Mouse (Mus musculus) hindbrain, embryonic 12.5 days (tissue): Measurements from ENCODE around the gene Lamtor5. TPM values are rescaled to one million over a fixed set of nuclear protein-coding genes. Genes with fewer than 3 reads are reported as not detected.

Experiments
- ATAC-seq: fragments of 200-750 bp; cut with Nextera tagmentation; 2 replicates; pipeline ENCODE4 v1.8.0; 2017; ENCODE audit warnings: moderate TSS enrichment; ENCODE audit not compliant: low FRiP score
- H3K27ac ChIP-seq: fragments of 300-500 bp; sonication (generic); 2 replicates; pipeline ENCODE4 v1.5.1; 2016; ENCODE audit warnings: mild to moderate bottlenecking
- H3K27me3 ChIP-seq: fragments of 300-500 bp; sonication (generic); 2 replicates; pipeline ENCODE4 v1.6.1; 2016; ENCODE audit warnings: mild to moderate bottlenecking
- H3K36me3 ChIP-seq: fragments of 300-500 bp; sonication (generic); 2 replicates; pipeline ENCODE4 v1.6.1; 2016; ENCODE audit warnings: mild to moderate bottlenecking
- H3K4me1 ChIP-seq: fragments of 300-500 bp; sonication (generic); 2 replicates; pipeline ENCODE4 v1.6.1; 2016
- H3K4me2 ChIP-seq: fragments of 300-500 bp; sonication (generic); replicated peaks from 2 replicates; pipeline ENCODE4 v1.6.1; 2016; ENCODE audit warnings: mild to moderate bottlenecking
- H3K4me3 ChIP-seq: fragments of 300-500 bp; sonication (generic); 2 replicates; pipeline ENCODE4 v1.5.1; 2016; ENCODE audit warnings: mild to moderate bottlenecking
- H3K9ac ChIP-seq: fragments of 300-500 bp; sonication (generic); 2 replicates; pipeline ENCODE4 v1.6.1; 2016; ENCODE audit warnings: mild to moderate bottlenecking, moderate library complexity
- H3K9me3 ChIP-seq: fragments of 300-500 bp; sonication (generic); replicated peaks from 2 replicates; pipeline ENCODE4 v1.6.1; 2016; ENCODE audit warnings: mild to moderate bottlenecking
- WGBS: fragments of 180-500 bp; shearing (Covaris S2); methylation state at CpG from one replicate; pipeline ENCODE4 v1.1.7; 2016; 5-methylcytosine and 5-hydroxymethylcytosine counted together
- polyA plus RNA-seq: library from polyadenylated mRNA; unstranded; fragments of >200 nt; fragmentation: Nextera tagmentation; extraction: Ambion mirVana; gene quantifications from 2 replicates; pipeline ENCODE4 v1.2.1, GENCODE M21; 2016

Gene Lamtor5
- polyA plus RNA-seq, 1 experiment from 2014 or later, result 177 TPM

- Histone ChIP-seq H3K27ac (no peak overlapping the region), H3K36me3 (no peaks in the 10 kb centered on the region), H3K4me3 (no peak overlapping the region), H3K27me3 (no peaks in the 10 kb centered on the region), H3K9me3 (no peaks in the 10 kb centered on the region), H3K4me1 (no peaks in the 10 kb centered on the region), H3K4me2 (no peak overlapping the region), H3K9ac (no peak overlapping the region)
- ATAC-seq, result no peak
- 61% methylated on average over 3 of the region's 3 CpGs for WGBS
Measured at GRCm38 (mm10) chr3:107249042-107249441, 29.6 kb upstream of the Lamtor5 start.

GRCm38 (mm10) chr3:107250320-107250719 lies 28.3 kb upstream of the Lamtor5 start:
- H3K36me3 ChIP-seq, result no peaks in the 10 kb centered on the region
- no peak for ATAC-seq
- 76% methylated on average over 2 of the region's 2 CpGs for WGBS

GRCm38 (mm10) chr3:107252035-107252434 lies 26.6 kb upstream of the Lamtor5 start:
- peaks cover 3% of the 10 kb centered on the region; the same call in 1 of the 2 replicates for H3K4me1 ChIP-seq
- H3K36me3 ChIP-seq, result no peaks in the 10 kb centered on the region
- H3K9me3 ChIP-seq, result no peaks in the 10 kb centered on the region
- no peaks in the 10 kb centered on the region for H3K27me3 ChIP-seq
- no peak for ATAC-seq
- no peak overlapping the region for H3K9ac ChIP-seq
- H3K4me2 ChIP-seq, result no peak overlapping the region
- H3K27ac ChIP-seq, result no peak overlapping the region
- no peak overlapping the region for H3K4me3 ChIP-seq
- WGBS, result 75% methylated on average over 4 of the region's 4 CpGs

More at GRCm38 (mm10) chr3:107250320-107250719, 28.3 kb upstream of the Lamtor5 start:
- Histone ChIP-seq H3K4me3 (no peak overlapping the region), H3K27me3 (no peaks in the 10 kb centered on the region), H3K4me2 (no peak overlapping the region), H3K4me1 (no peaks in the 10 kb centered on the region), H3K9me3 (no peaks in the 10 kb centered on the region), H3K27ac (no peak overlapping the region), H3K9ac (no peak overlapping the region)

GRCm38 (mm10) chr3:107253925-107254324 lies 24.7 kb upstream of the Lamtor5 start:
- no peak for ATAC-seq
- H3K27me3 ChIP-seq, result no peaks in the 10 kb centered on the region
- WGBS, result 81% methylated on average over 5 of the region's 5 CpGs
- no peak overlapping the region for H3K4me3 ChIP-seq
- H3K27ac ChIP-seq, result no peak overlapping the region
- no peak overlapping the region for H3K9ac ChIP-seq
- H3K9me3 ChIP-seq, result no peaks in the 10 kb centered on the region
- no peak overlapping the region for H3K4me2 ChIP-seq
- peaks cover 3% of the 10 kb centered on the region; the same call in 1 of the 2 replicates for H3K4me1 ChIP-seq
- H3K36me3 ChIP-seq, result no peaks in the 10 kb centered on the region

GRCm38 (mm10) chr3:107255992-107256391 lies 22.7 kb upstream of the Lamtor5 start:
- 85% methylated on average over 3 of the region's 3 CpGs for WGBS
- Histone ChIP-seq H3K27me3 (no peaks in the 10 kb centered on the region), H3K4me3 (no peak overlapping the region)

GRCm38 (mm10) chr3:107256724-107257123 lies 21.9 kb upstream of the Lamtor5 start:
- Histone ChIP-seq H3K4me2 (no peak overlapping the region), H3K4me1 (peaks cover 16% of the 10 kb centered on the region), H3K27ac (peak overlapping the region; percentile 62; the same call in 1 of the 2 replicates), H3K9me3 (no peaks in the 10 kb centered on the region), H3K9ac (no peak overlapping the region), H3K4me3 (no peak overlapping the region), H3K27me3 (no peaks in the 10 kb centered on the region), H3K36me3 (no peaks in the 10 kb centered on the region)
- ATAC-seq, result 0 out of 2 replicates have a peak, but pooled peaks have one; percentile 33
- 61% methylated on average over 7 of the region's 7 CpGs for WGBS

More at GRCm38 (mm10) chr3:107255992-107256391, 22.7 kb upstream of the Lamtor5 start:
- Histone ChIP-seq H3K4me1 (peaks cover 9% of the 10 kb centered on the region), H3K4me2 (no peak overlapping the region), H3K9me3 (no peaks in the 10 kb centered on the region), H3K27ac (peak overlapping the region; percentile 62; the same call in 1 of the 2 replicates), H3K9ac (no peak overlapping the region), H3K36me3 (no peaks in the 10 kb centered on the region)
- no peak for ATAC-seq

- peaks cover 18% of the 10 kb centered on the region for H3K4me1 ChIP-seq
- no peaks in the 10 kb centered on the region for H3K36me3 ChIP-seq
- H3K27me3 ChIP-seq, result no peaks in the 10 kb centered on the region
- H3K9me3 ChIP-seq, result no peaks in the 10 kb centered on the region
- no peak overlapping the region for H3K4me3 ChIP-seq
- H3K9ac ChIP-seq, result no peak overlapping the region
- WGBS, result 66% methylated on average over 5 of the region's 5 CpGs
- no peak overlapping the region for H3K27ac ChIP-seq
- H3K4me2 ChIP-seq, result no peak overlapping the region
- no peak for ATAC-seq
Measured at GRCm38 (mm10) chr3:107257924-107258323, 20.7 kb upstream of the Lamtor5 start.

GRCm38 (mm10) chr3:107260956-107261850 lies 17.5 kb upstream of the Lamtor5 start:
- Histone ChIP-seq H3K9me3 (no peaks in the 10 kb centered on the region), H3K36me3 (no peaks in the 10 kb centered on the region), H3K9ac (no peak overlapping the region), H3K27ac (peak overlapping the region; percentile 76; the same call in 1 of the 2 replicates), H3K4me2 (no peak overlapping the region), H3K4me3 (no peak overlapping the region), H3K27me3 (no peaks in the 10 kb centered on the region), H3K4me1 (peaks cover 18% of the 10 kb centered on the region)
- 44% methylated on average over 8 of the region's 8 CpGs for WGBS
- peak; percentile 80 for ATAC-seq

- Histone ChIP-seq H3K27ac (no peak overlapping the region), H3K4me1 (peaks cover 16% of the 10 kb centered on the region), H3K4me3 (no peak overlapping the region), H3K4me2 (no peak overlapping the region), H3K36me3 (no peaks in the 10 kb centered on the region), H3K9me3 (no peaks in the 10 kb centered on the region), H3K27me3 (no peaks in the 10 kb centered on the region), H3K9ac (no peak overlapping the region)
- ATAC-seq, result peak; percentile 32; the same call in 1 of the 2 replicates
- 38% methylated on average over 7 of the region's 7 CpGs for WGBS
Measured at GRCm38 (mm10) chr3:107261851-107262165, 16.9 kb upstream of the Lamtor5 start.

- WGBS, result 80% methylated on average over 2 of the region's 2 CpGs
- Histone ChIP-seq H3K27ac (no peak overlapping the region), H3K9ac (no peak overlapping the region), H3K4me3 (no peak overlapping the region), H3K9me3 (no peaks in the 10 kb centered on the region), H3K4me2 (no peak overlapping the region), H3K4me1 (peaks cover under 1% of the 10 kb centered on the region; the same call in 1 of the 2 replicates), H3K27me3 (0 out of 2 replicates have a peak, but pooled peaks cover 2% of the 10 kb centered on the region), H3K36me3 (no peaks in the 10 kb centered on the region)
- ATAC-seq, result no peak
Measured at GRCm38 (mm10) chr3:107266814-107267345, 11.8 kb upstream of the Lamtor5 start.

GRCm38 (mm10) chr3:107272433-107272832 lies 6.2 kb upstream of the Lamtor5 start:
- no peak overlapping the region for H3K27ac ChIP-seq
- H3K4me3 ChIP-seq, result no peak overlapping the region
- no peak overlapping the region for H3K9ac ChIP-seq
- no peaks in the 10 kb centered on the region for H3K9me3 ChIP-seq
- H3K4me2 ChIP-seq, result no peak overlapping the region
- peaks cover 10% of the 10 kb centered on the region; the same call in 1 of the 2 replicates for H3K27me3 ChIP-seq
- no peaks in the 10 kb centered on the region for H3K4me1 ChIP-seq
- ATAC-seq, result no peak
- 95% methylated on average over 3 of the region's 3 CpGs for WGBS
- no peaks in the 10 kb centered on the region for H3K36me3 ChIP-seq

GRCm38 (mm10) chr3:107273820-107274219 lies 4.8 kb upstream of the Lamtor5 start:
- no peak overlapping the region for H3K9ac ChIP-seq
- H3K4me2 ChIP-seq, result no peak overlapping the region
- peaks cover 7% of the 10 kb centered on the region; the same call in 1 of the 2 replicates for H3K27me3 ChIP-seq
- H3K27ac ChIP-seq, result no peak overlapping the region
- H3K4me1 ChIP-seq, result peaks cover 2% of the 10 kb centered on the region; the same call in 1 of the 2 replicates
- ATAC-seq, result peak; percentile 84
- no peaks in the 10 kb centered on the region for H3K36me3 ChIP-seq
- H3K9me3 ChIP-seq, result no peaks in the 10 kb centered on the region
- 9% methylated on average over 3 of the region's 3 CpGs for WGBS
- H3K4me3 ChIP-seq, result no peak overlapping the region
